Mouse (Mus musculus) layer of hippocampus, adult 8-10 months (tissue): ENCODE measurements around the gene Mast4. TPM values are rescaled to one million over a fixed set of nuclear protein-coding genes. Genes with fewer than 3 reads are reported as not detected.

Experiments used
- DNase-seq, 2 experiments: peaks; one replicate each; pipeline ENCODE4 v3.0.0; 2022; ENCODE audit warnings: low spot score in 2 of 2
- total RNA-seq, 4 experiments: library from RNA; stranded (reverse); gene quantifications; 2 replicates each; pipeline ENCODE4 v1.2.4; 2022

Gene Mast4
- total RNA-seq, 4 experiments from 2014 or later = 62.8 to 81.8 (median 67.6) TPM

DNA sequence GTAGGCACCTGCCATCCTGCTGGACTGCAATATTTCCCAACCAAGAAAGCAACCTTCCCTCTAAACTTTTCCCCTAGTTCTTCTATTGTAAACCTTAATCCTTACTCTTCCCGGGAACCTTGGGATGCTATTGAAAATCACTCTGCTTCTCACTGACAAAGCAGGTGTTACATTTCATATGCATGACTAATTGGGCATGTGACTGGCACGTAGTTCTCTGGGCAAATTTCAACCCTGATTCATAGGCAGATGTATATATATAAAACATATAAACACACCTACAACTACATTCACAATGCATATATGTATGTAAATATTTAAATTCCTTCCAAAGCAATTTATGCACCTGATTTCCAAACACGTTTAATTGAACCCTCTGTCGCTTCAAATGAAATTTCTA lies 90.2 kb downstream of the Mast4 start:
- DNase-seq = no peak

DNA sequence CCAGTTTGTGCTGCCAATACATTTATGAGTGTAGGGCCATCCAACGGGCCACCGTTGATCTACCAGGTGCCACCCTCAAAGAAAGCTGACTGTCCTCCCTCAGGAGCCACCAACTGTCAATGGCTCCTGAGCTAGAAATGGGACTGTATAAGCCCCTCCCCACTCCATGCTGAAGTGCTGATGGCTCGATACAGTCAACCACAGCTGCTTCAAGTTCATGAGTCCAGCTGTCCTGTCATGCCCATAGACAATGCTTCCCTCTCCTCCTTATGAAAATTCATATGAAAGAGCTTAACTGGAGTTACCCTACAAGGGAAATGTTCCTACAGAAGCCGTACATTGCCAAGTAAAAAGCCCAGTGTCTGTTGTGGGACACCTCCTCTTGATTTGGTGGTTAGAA lies 93.2 kb downstream of the Mast4 start:
- no peak for DNase-seq

DNA sequence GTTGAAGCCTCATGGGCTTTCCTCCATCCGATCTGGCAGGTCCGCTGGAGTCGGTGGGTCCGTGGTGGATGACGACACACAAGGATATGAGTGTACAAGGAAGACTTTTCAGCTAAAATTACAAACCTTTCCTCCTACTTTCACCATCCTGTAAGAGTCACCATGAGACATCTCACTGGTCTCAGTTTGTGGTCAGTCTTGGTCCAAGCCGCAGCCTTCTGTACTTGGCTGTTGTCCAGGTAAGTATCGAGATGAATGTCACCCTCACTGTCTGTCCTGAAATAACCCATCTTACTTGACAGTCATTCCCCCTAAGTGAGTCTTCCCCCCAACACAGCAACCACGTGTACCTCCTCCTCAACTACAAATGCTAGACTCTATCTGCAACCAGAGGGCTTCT lies 94.6 kb downstream of the Mast4 start:
- no peak for DNase-seq

DNA sequence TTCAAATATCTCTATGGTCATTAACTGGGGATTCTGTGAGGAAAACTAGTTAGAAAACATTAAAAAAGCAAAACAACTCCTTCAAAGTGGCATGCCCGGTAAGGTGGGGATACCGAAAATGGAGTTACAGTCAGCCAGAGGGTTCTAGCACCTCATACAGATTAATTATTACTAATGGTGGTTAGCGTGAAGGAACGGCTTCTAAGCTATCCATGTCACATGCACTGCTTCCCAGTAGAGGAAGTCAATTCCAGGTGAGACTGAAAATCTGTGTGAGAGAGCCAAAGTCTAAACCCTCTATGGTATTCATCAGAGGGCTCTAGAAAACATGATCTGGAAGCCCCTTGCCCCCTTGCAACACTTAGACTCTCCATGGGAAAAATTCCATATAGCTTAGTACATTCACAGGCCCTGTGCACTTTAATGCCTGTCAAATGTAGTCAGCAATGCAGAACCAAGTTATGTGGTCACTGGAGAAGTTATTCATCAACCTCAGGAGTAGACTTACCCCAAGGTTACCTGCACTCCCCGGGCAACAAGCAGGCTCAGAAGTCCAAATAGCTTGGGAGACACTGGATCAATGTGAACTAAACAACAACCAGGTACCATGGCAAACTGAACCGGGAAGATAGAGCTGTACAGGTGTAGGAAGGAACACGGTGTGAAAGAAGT lies 96.1 kb downstream of the Mast4 start:
- DNase-seq = no peak

DNA sequence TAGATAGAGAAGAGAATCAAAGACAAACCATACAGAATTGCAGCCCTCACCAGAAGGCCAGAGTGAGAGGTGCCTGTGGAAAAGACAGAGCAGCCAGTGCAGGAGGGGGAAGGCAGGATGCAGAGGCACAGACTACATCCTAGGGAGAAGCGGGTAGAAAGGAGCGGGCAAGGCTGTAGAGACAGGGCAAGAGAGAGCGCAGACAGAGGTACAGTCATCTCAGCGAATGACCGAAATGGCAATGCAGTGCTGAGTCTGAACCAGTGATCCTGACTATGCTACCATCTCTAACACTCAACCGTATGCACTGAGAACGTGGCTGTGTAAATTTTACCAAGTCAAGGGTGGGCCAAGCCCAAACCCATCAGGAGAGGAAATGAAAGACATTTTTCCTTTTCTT lies 102.1 kb downstream of the Mast4 start:
- DNase-seq = no peak

DNA sequence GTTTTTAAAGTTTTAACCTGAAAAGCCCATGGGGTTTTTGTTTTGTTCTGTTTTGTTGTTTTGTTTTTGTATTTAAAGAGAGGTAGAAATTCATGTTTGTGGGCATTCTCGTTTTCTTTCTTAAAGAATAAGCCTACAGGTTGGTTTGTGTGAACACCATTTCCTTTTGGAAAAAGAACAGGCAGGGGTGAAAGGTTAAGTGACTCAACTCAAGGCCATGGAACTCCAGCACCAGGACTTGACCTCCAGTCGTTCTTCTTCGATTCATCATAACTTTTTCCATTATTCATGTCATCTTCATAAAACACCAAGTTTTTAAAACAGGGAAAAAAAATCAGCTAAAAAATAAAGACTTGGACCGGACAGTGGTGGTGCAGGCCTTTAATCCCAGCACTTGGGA lies 105.2 kb downstream of the Mast4 start:
- DNase-seq = no peak

DNA sequence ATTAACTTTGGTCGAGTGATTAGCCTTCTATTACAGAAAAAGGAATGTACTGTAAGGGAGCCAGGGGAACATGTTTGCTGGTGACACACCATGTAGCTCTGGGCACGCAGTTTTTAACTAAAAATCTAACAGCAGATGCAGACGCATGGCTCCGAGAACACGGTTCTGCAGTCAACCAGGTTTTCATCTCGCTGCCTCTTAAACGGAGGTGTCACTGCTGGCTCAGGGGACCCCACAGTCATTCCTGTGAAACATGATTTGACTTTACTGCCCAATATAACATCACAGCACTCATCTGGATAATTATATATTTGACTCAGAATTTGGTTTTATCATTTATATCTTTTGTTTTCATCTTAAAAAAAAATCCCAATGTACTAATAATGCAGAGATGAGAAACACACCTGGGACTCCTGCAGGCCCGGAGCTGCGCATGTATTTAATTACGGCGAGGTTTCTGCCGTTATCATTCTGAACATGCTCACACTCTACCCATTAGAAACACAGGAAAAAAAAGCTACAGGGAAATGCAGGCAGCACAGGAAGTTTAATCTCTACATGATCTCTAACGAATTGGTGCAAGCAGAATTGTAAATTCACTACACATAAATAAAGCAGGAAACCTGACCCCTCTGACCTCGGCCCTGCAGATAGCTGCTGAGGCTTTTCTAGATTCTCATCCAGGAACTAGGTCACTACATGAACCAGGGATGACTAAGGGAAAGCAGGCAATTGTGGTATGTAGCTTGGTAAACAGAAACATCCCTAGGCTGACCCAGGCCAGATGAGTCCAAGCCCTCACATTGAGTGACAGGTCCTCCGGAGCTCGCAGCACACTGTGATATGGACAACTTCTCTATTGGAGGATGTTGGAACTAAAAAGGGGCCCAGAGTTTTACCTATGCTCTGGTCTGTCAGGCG lies 108.1 kb downstream of the Mast4 start:
- peak in 1 of 2 experiments; percentile 5 for DNase-seq

DNA sequence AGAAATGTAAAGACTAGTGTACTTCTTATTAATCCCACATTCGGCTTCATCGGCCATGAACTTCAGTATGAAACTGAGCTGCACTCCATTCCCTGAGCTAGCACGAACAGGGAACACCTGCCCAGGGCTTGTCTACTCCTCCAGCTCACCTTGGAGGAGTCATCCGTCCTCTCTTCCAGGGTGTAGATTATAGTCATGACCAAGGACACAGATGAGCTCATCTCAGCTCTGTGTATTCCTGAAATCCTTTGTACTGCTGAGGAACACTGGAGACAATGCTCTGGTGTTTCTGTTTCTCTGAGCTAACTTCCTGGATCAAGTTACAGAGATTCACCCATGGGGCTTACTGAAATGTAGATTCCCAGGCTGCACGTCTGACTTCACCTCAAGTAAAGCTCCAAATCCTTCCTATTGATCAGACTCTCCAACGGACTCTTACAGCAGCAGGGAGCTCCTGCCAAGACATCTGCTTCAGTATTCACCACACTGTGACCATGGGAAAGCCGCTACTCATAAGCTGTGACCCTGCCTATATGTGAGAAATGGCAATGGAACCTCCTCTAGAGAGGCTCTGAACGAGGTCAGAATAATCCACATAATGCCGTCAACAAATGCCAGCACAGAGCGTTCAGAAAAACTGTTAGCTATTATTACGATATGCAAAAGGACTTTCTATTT lies 108.9 kb downstream of the Mast4 start:
- no peak for DNase-seq

DNA sequence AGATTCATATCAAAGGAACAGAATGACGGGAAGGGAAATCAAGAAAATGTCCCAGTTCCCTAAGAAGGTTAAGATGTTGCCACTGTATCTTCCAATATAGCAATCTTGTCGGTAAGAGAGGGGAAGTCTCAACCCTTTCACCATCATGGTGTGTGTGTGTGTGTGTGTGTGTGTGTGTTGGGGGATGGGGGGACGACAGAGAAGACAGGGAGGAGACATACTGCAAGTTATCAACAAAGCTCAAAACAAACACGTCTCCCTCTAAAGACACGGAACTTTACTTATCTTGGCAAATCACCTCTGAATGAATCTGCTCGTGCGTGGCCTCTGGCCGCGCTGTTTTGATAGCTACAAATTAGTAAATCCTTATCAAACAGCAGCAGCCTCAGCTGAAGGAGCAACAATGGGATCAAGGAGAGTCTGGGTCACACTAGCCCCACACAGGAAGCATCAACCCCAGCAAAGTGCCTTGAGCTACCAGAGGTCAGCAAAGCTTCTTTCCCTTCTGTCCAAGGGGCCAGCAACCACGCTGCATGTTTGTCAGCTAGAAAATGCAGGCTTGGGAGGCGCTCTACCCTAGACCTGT lies 113.7 kb downstream of the Mast4 start:
- no peak for DNase-seq

DNA sequence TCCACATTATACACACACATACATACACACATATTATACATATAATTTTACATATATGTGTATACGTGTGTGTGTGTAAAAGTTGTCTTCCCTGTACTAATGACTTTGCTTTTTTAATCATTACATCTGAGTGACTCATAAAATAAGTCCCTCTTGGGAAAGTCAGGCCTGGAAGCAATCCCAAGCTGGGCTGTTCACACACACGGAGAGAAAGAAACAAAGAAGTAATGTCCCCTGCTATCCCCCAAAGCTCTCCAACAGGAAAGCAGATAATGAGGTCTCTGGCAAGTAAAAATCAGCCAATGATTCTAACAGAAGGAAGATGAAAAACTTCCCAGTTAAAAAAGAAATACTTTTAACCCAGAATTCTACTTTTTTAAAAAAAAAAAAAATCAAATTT lies 114.3 kb downstream of the Mast4 start:
- DNase-seq = no peak

DNA sequence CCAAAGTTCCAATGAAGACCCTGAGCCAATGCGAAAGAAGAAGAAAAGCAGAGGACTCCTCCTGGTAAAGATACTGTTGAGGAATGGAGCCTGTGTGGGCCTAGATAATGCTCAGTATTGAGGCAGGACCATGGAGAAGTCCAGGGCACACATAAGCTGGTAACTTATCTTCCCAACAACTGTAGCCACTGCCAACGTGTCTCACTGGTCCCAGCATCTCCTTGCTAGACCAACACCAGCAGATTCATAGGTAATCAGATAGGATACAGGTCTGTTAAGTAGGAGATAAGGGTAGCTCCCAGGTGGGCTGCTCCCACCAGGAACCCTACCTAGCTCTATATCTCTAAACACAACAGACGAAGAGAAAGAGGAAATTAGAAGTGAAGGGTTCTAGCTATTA lies 116.8 kb downstream of the Mast4 start:
- DNase-seq = no peak

DNA sequence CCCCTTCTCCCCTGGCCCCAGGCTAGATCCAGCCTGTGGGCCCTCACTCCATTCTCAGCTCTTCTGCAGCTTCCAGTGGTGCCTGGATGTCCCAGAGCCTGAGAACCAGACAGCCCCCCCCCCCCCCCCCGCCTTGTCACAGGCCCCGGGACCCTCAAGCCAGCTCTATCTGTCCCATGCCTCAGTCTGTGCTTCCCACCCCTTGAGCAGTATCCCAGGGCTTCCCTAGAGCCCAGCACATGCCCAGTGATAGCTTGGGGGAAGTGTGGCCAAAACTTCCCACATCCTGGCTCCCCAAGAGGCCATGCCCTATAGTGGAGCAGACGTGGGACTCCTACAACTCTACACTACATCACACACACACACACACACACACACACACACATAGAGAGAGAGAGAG lies 119.8 kb downstream of the Mast4 start:
- DNase-seq = no peak

DNA sequence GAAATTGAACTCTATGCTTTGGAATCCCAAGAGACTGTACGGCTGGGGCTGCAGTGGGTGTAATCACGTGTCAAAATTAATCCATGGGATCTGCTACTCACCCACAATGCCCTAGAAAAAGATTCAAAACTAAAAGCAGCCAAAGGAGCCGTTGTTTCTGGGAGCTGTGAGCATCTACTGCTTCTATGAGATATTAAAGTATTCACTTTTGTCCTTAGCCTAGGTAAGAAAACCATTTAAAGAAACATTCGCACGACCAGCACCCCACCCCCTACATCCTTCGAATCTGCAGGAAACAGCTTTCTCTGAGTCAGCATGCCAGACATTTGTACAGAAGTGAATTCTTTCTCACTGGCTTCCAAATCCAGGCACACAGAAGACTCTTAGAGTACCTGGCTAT lies 122.3 kb downstream of the Mast4 start:
- no peak for DNase-seq

DNA sequence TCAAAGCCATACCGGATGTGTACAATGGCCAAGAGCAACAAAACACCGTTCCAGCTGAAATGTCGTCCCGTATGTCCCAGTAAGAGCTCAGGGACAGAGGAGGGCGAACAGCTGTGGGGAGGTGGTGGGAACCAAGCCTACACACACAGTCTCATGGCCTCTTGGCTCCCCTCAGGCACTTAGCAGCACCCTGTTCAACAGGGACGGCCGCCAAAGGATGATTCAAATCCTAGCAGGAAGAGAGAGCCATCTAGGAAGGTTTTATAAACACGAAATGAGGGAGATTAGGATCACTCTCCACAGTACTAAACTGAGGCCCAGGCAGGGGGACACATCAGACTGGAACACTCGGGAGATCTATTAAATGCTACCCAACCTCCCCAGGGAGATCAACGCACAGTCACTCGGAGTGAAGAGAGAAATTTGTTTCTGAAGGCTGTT lies 122.8 kb downstream of the Mast4 start:
- peak in 1 of 2 experiments; percentile 13 for DNase-seq

DNA sequence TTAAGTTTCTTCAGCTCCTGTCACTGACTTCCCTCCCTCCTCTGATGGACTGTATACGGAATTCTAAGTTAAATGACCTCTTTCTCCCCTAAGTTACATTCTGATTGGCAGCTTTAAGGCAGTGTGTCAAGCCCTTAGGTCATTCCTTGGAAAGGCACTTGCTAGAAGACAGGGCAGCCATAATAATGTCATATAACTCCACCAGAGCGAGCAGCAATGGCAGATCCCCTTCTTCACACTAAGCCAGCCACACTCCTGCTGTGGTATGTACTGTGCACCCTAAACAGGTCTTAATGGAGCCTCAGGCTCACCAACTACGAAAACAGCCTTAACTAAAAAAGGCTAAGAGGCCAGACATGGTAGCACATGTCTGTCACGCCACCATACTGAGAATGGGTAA lies 123.6 kb downstream of the Mast4 start:
- DNase-seq = no peak

DNA sequence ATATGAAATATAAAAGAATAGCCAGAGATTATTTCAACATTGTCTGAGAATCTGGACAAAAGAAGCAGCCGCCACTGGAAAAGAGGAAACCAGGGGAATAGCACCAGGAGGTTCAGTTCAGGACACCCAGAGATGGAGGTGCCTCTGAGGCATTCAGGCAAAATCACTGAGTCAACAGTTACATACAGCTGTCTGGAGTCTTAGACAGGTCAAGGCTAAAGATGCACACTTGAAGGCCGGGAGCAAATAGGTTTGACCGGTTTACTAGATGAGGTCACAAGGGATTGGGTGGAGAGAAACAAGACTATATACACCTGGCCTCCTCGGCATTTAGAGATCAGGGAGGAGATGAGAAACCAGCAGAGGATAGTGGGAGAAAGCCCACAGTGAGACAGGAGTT lies 127.1 kb downstream of the Mast4 start:
- no peak for DNase-seq

DNA sequence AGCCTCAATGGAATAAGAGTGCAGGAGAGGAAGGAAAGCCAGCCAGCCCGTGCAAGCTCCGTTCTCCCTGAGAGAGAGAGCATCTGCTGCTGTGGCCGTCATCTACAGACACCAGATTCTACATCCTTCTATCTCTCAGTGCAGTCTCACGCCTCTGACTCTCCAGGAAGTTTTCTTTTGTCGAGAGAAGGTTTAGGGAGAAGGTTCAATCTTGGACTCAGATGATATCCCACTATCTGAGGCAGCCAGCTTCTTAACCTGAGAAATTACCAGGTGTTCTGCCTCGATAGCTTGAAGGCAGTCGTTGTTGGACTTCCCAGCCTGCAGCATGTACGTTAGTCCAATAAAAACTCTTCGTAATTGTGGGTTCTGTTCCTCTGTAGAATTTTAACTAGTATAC lies 127.7 kb downstream of the Mast4 start:
- DNase-seq = no peak

DNA sequence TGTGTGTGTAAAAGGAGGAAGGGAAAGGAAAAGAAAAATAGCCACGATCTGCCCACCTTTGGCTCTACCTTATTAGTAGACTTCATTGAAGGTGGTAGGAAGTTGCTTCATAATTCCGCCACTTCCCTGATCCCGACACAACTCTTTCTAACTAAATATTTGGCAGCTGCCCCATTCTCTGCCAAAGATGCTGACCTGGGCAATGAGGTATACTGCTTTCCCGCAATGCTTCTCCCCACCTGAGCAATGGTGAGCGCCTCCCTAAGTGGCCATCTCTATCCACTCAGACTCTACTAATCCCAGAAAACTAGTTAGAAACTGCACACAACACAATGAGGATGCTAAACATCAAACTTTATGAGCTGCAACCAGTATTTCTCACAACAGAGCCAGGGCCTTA lies 129.1 kb downstream of the Mast4 start:
- no peak for DNase-seq

DNA sequence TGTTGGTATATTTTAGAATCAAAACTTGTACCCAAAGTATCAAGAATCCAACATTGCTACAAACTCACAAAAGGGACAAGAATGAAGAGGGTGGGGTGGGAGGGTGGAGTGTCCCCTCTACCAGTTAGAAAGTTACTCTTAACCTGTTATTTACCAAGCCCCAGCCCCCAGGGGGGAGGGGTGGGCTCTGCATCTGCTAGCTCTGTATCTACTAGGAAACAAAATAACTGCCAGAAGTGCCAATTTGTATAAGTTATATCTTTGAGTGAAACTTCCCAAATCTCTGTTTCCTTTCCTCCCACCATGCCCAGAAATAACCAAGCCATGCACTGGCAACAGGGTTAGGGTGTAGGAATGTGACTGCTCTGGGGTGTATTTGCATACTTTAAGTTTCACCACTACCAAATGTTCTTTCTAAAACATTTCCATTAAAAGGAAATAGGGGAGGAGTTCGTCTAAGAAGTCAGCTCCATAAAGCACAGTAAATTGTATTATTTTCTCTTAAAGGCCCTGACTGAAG lies 130.9 kb downstream of the Mast4 start:
- DNase-seq = no peak

DNA sequence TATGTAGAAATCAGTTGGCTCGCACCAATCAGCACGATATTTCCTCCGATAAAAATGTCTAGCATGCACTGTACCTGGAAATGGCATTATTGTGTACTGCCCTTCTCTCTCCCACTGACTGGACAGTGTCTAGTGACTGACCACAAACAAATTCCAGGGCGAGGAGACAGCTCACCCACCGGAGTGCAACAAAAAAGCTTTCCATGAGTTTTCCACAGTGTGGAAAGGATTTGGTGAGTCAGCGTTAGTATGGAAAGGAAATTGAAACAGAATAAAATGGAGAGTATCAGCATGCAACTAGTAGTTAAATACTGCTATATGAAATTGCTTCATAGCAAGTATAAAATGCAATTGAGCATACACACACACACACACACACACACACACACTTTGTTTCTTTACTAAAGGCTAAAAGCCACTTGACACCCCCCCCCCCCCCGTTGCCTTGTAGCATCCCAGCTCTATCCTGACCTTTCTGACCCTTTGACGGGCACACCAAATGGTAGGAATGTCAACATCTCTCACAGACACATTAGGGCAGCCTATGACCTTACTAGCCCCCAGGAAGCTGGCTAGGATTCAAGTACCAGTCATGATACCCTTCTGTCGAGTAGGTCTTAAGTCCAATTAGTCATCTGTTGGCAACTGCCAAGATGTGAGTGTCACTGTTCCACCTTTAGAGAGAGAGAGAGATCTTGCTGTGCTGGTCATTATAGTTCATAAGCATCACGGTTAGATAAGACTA lies 133.1 kb downstream of the Mast4 start:
- no peak for DNase-seq
